Mouse (Mus musculus) midbrain, embryonic 12.5 days (tissue): Measurements from ENCODE around the gene C2cd5. TPM values are rescaled to one million over a fixed set of nuclear protein-coding genes. Genes with fewer than 3 reads are reported as not detected.

ENCODE experiments used
- ATAC-seq: fragments of 200-750 bp; cut with Nextera tagmentation; 2 replicates; pipeline ENCODE4 v1.8.0; 2017; ENCODE audit warnings: low read depth, moderate TSS enrichment, moderate library complexity; ENCODE audit not compliant: low FRiP score
- H3K27ac ChIP-seq: fragments of 300-500 bp; sonication (generic); replicated peaks from 2 replicates; pipeline ENCODE4 v1.5.1; 2016; ENCODE audit warnings: mild to moderate bottlenecking
- H3K27me3 ChIP-seq: fragments of 300-500 bp; sonication (generic); 2 replicates; pipeline ENCODE4 v1.6.1; 2016; ENCODE audit warnings: mild to moderate bottlenecking
- H3K36me3 ChIP-seq: fragments of 300-500 bp; sonication (generic); 2 replicates; pipeline ENCODE4 v1.6.1; 2016
- H3K4me1 ChIP-seq: fragments of 300-500 bp; sonication (generic); 2 replicates; pipeline ENCODE4 v1.6.1; 2016
- H3K4me2 ChIP-seq: fragments of 300-500 bp; sonication (generic); replicated peaks from 2 replicates; pipeline ENCODE4 v1.6.1; 2016; ENCODE audit warnings: mild to moderate bottlenecking, moderate library complexity
- H3K4me3 ChIP-seq: fragments of 300-500 bp; sonication (generic); 2 replicates; pipeline ENCODE4 v1.5.1; 2016; ENCODE audit warnings: mild to moderate bottlenecking
- H3K9ac ChIP-seq: fragments of 300-500 bp; sonication (generic); replicated peaks from 2 replicates; pipeline ENCODE4 v1.6.1; 2016; ENCODE audit warnings: mild to moderate bottlenecking, moderate library complexity
- H3K9me3 ChIP-seq: fragments of 300-500 bp; sonication (generic); 2 replicates; pipeline ENCODE4 v1.6.1; 2016; ENCODE audit warnings: mild to moderate bottlenecking
- WGBS: fragments of 180-500 bp; shearing (Covaris S2); methylation state at CpG from one replicate; pipeline ENCODE4 v1.1.7; 2016; 5-methylcytosine and 5-hydroxymethylcytosine counted together
- polyA plus RNA-seq: library from polyadenylated mRNA; unstranded; fragments of >200 nt; fragmentation: Nextera tagmentation; extraction: Ambion mirVana; gene quantifications from 2 replicates; pipeline ENCODE4 v1.2.1, GENCODE M21; 2016

C2cd5 gene
- polyA plus RNA-seq, 1 experiment from 2014 or later: 46.7 TPM

GRCm38 (mm10) chr6:143137341-143137740 lies 37.4 kb upstream of the C2cd5 start:
- Histone ChIP-seq H3K27ac (no peak overlapping the region), H3K4me3 (no peak overlapping the region), H3K4me1 (no peaks in the 10 kb centered on the region), H3K9me3 (no peaks in the 10 kb centered on the region), H3K4me2 (no peak overlapping the region), H3K27me3 (no peaks in the 10 kb centered on the region; the same call in 1 of the 2 replicates), H3K36me3 (no peaks in the 10 kb centered on the region), H3K9ac (no peak overlapping the region)
- WGBS: 73% methylated on average over 5 of the region's 5 CpGs
- ATAC-seq: no peak

GRCm38 (mm10) chr6:143136688-143137087 lies 36.7 kb upstream of the C2cd5 start:
- Histone ChIP-seq H3K27ac (no peak overlapping the region), H3K4me2 (no peak overlapping the region), H3K27me3 (no peaks in the 10 kb centered on the region; the same call in 1 of the 2 replicates), H3K4me3 (no peak overlapping the region), H3K9me3 (no peaks in the 10 kb centered on the region), H3K36me3 (no peaks in the 10 kb centered on the region), H3K4me1 (no peaks in the 10 kb centered on the region), H3K9ac (no peak overlapping the region)
- WGBS: 96% methylated on average over 7 of the region's 7 CpGs
- ATAC-seq: no peak

- Histone ChIP-seq H3K9me3 (peaks cover 5% of the 10 kb centered on the region; the same call in 1 of the 2 replicates), H3K27me3 (no peaks in the 10 kb centered on the region; the same call in 1 of the 2 replicates), H3K4me3 (no peak overlapping the region), H3K4me2 (no peak overlapping the region), H3K4me1 (no peaks in the 10 kb centered on the region), H3K9ac (no peak overlapping the region), H3K36me3 (no peaks in the 10 kb centered on the region), H3K27ac (no peak overlapping the region)
- WGBS: 88% methylated on average over 13 of the region's 13 CpGs
- no peak for ATAC-seq
These were observed 35.2 kb upstream of the C2cd5 start for GRCm38 (mm10) chr6:143135097-143135496.

- Histone ChIP-seq H3K4me2 (no peak overlapping the region), H3K27me3 (no peaks in the 10 kb centered on the region), H3K9ac (no peak overlapping the region), H3K27ac (no peak overlapping the region), H3K36me3 (no peaks in the 10 kb centered on the region), H3K9me3 (peaks cover 5% of the 10 kb centered on the region; the same call in 1 of the 2 replicates), H3K4me3 (no peak overlapping the region), H3K4me1 (no peaks in the 10 kb centered on the region)
- ATAC-seq: no peak
- WGBS: 86% methylated on average over 2 of the region's 2 CpGs
These were observed 33.2 kb upstream of the C2cd5 start for GRCm38 (mm10) chr6:143133150-143133549.

GRCm38 (mm10) chr6:143131895-143132652 lies 32.1 kb upstream of the C2cd5 start:
- H3K4me1 ChIP-seq: no peaks in the 10 kb centered on the region
- no peaks in the 10 kb centered on the region for H3K27me3 ChIP-seq
- H3K4me2 ChIP-seq: no peak overlapping the region
- no peak overlapping the region for H3K4me3 ChIP-seq
- no peak overlapping the region for H3K9ac ChIP-seq
- 80% methylated on average over 6 of the region's 6 CpGs for WGBS
- no peak overlapping the region for H3K27ac ChIP-seq
- no peak for ATAC-seq
- no peaks in the 10 kb centered on the region for H3K36me3 ChIP-seq
- H3K9me3 ChIP-seq: peaks cover 5% of the 10 kb centered on the region; the same call in 1 of the 2 replicates

GRCm38 (mm10) chr6:143130411-143130810 lies 30.5 kb upstream of the C2cd5 start:
- peaks cover 5% of the 10 kb centered on the region; the same call in 1 of the 2 replicates for H3K9me3 ChIP-seq
- WGBS: 83% methylated on average over 4 of the region's 4 CpGs
- H3K4me2 ChIP-seq: no peak overlapping the region
- ATAC-seq: no peak
- no peaks in the 10 kb centered on the region for H3K27me3 ChIP-seq
- H3K27ac ChIP-seq: no peak overlapping the region
- no peaks in the 10 kb centered on the region for H3K4me1 ChIP-seq
- no peak overlapping the region for H3K9ac ChIP-seq
- H3K36me3 ChIP-seq: no peaks in the 10 kb centered on the region
- no peak overlapping the region for H3K4me3 ChIP-seq

- peaks cover 5% of the 10 kb centered on the region; the same call in 1 of the 2 replicates for H3K9me3 ChIP-seq
- no peaks in the 10 kb centered on the region for H3K4me1 ChIP-seq
- H3K4me2 ChIP-seq: no peak overlapping the region
- H3K27ac ChIP-seq: no peak overlapping the region
- no peak overlapping the region for H3K9ac ChIP-seq
- WGBS: 82% methylated on average over 3 of the region's 3 CpGs
- H3K36me3 ChIP-seq: no peaks in the 10 kb centered on the region
- H3K4me3 ChIP-seq: no peak overlapping the region
- no peak for ATAC-seq
- no peaks in the 10 kb centered on the region for H3K27me3 ChIP-seq
These were observed 30.0 kb upstream of the C2cd5 start for GRCm38 (mm10) chr6:143129952-143130351.

GRCm38 (mm10) chr6:143129466-143129865 lies 29.5 kb upstream of the C2cd5 start:
- no peak for ATAC-seq
- Histone ChIP-seq H3K4me3 (no peak overlapping the region), H3K9me3 (peaks cover 5% of the 10 kb centered on the region; the same call in 1 of the 2 replicates), H3K36me3 (no peaks in the 10 kb centered on the region), H3K27ac (no peak overlapping the region), H3K4me2 (no peak overlapping the region), H3K27me3 (no peaks in the 10 kb centered on the region), H3K4me1 (no peaks in the 10 kb centered on the region), H3K9ac (no peak overlapping the region)
- 90% methylated on average over 7 of the region's 7 CpGs for WGBS

GRCm38 (mm10) chr6:143125721-143126120 lies 25.8 kb upstream of the C2cd5 start:
- peaks cover 2% of the 10 kb centered on the region; the same call in 1 of the 2 replicates for H3K9me3 ChIP-seq
- no peaks in the 10 kb centered on the region for H3K4me1 ChIP-seq
- no peak overlapping the region for H3K4me2 ChIP-seq
- no peak overlapping the region for H3K4me3 ChIP-seq
- no peaks in the 10 kb centered on the region for H3K36me3 ChIP-seq
- H3K27me3 ChIP-seq: no peaks in the 10 kb centered on the region
- H3K9ac ChIP-seq: no peak overlapping the region
- no peak overlapping the region for H3K27ac ChIP-seq
- no peak for ATAC-seq

- Histone ChIP-seq H3K27me3 (no peaks in the 10 kb centered on the region), H3K27ac (no peak overlapping the region), H3K4me3 (no peak overlapping the region), H3K9ac (no peak overlapping the region), H3K4me1 (no peaks in the 10 kb centered on the region), H3K4me2 (no peak overlapping the region), H3K36me3 (no peaks in the 10 kb centered on the region), H3K9me3 (no peaks in the 10 kb centered on the region)
- WGBS: 90% methylated on average over 6 of the region's 6 CpGs
- no peak for ATAC-seq
These were observed 19.4 kb upstream of the C2cd5 start for GRCm38 (mm10) chr6:143119325-143119724.

GRCm38 (mm10) chr6:143116779-143117178 lies 16.8 kb upstream of the C2cd5 start:
- no peak for ATAC-seq
- 50% methylated on average over 6 of the region's 6 CpGs for WGBS

GRCm38 (mm10) chr6:143115505-143115904 lies 15.6 kb upstream of the C2cd5 start:
- Histone ChIP-seq H3K36me3 (no peaks in the 10 kb centered on the region), H3K4me3 (no peak overlapping the region), H3K4me1 (no peaks in the 10 kb centered on the region), H3K27ac (no peak overlapping the region), H3K9me3 (no peaks in the 10 kb centered on the region), H3K9ac (no peak overlapping the region), H3K4me2 (no peak overlapping the region), H3K27me3 (no peaks in the 10 kb centered on the region)
- 76% methylated on average over 5 of the region's 5 CpGs for WGBS
- ATAC-seq: no peak

More at GRCm38 (mm10) chr6:143116779-143117178, 16.8 kb upstream of the C2cd5 start:
- no peak overlapping the region for H3K4me2 ChIP-seq
- H3K36me3 ChIP-seq: no peaks in the 10 kb centered on the region
- no peaks in the 10 kb centered on the region for H3K9me3 ChIP-seq
- H3K27me3 ChIP-seq: no peaks in the 10 kb centered on the region
- no peak overlapping the region for H3K27ac ChIP-seq
- no peak overlapping the region for H3K4me3 ChIP-seq
- H3K4me1 ChIP-seq: no peaks in the 10 kb centered on the region
- H3K9ac ChIP-seq: no peak overlapping the region
